Mouse (Mus musculus) CH12.LX (cell line): ENCODE measurements around the gene Pgam2. TPM values are rescaled to one million over a fixed set of nuclear protein-coding genes. Genes with fewer than 3 reads are reported as not detected.

ENCODE experiments used
- DNase-seq: peaks from one replicate; pipeline ENCODE4 v3.0.0-alpha.2; 2013; ENCODE audit errors: extremely low read depth
- H3K27ac ChIP-seq: 2 replicates; pipeline ENCODE4 v1.5.1; 2012; ENCODE audit warnings: low read depth, mild to moderate bottlenecking, control low read depth, moderate library complexity; ENCODE audit not compliant: insufficient read depth
- H3K27me3 ChIP-seq: replicated peaks from 2 replicates; pipeline ENCODE3; 2012; ENCODE audit warnings: inconsistent platforms
- H3K36me3 ChIP-seq, 2 experiments: replicated peaks in 1 of 2; 2 replicates each; pipeline versions ENCODE3 to v1.6.1; 2012; ENCODE audit warnings: inconsistent platforms in 1 of 2, low read length in 1 of 2, mild to moderate bottlenecking in 1 of 2, mixed read lengths in 1 of 2, moderate library complexity in 1 of 2; ENCODE audit not compliant: control insufficient read depth in 1 of 2, insufficient read depth in 1 of 2
- H3K4me1 ChIP-seq, 2 experiments: 2 replicates each; pipeline ENCODE4 v1.6.1; 2012; ENCODE audit warnings: inconsistent platforms in 1 of 2, moderate library complexity in 1 of 2; ENCODE audit not compliant: insufficient read depth in 2 of 2, control insufficient read depth in 1 of 2
- H3K4me2 ChIP-seq: 2 replicates; pipeline ENCODE4 v1.6.1; 2012; ENCODE audit warnings: low read depth, mild to moderate bottlenecking, control low read depth; ENCODE audit not compliant: poor library complexity, insufficient read depth, severe bottlenecking
- H3K4me3 ChIP-seq, 3 experiments: fragments of 150-350 bp in 1 of 3; sonication (generic) in 1 of 3; replicated peaks in 1 of 3; 2 replicates each; pipeline versions ENCODE3 to v1.5.1; 2011 to 2012; ENCODE audit warnings: low read depth in 2 of 3, low read length in 2 of 3, mild to moderate bottlenecking in 2 of 3, moderate library complexity in 2 of 3, control low read depth in 1 of 3, improper control_type of control experiment in 1 of 3, inconsistent platforms in 1 of 3, mixed read lengths in 1 of 3; ENCODE audit not compliant: poor library complexity in 1 of 3
- H3K79me2 ChIP-seq: replicated peaks from 2 replicates; pipeline ENCODE4 v1.6.1; 2012; ENCODE audit warnings: mild to moderate bottlenecking, moderate library complexity; ENCODE audit not compliant: control insufficient read depth, poor library complexity, insufficient read depth, severe bottlenecking; ENCODE audit errors: extremely low read depth
- H3K9ac ChIP-seq: 2 replicates; pipeline ENCODE4 v1.6.1; 2012; ENCODE audit warnings: low read depth, mild to moderate bottlenecking, control low read depth, moderate library complexity; ENCODE audit not compliant: insufficient read depth
- H3K9me3 ChIP-seq: replicated peaks from 2 replicates; pipeline ENCODE3; 2012; ENCODE audit warnings: low read length, inconsistent platforms, mixed read lengths
- BHLHE40 ChIP-seq: IDR thresholded peaks from 2 replicates; pipeline ENCODE4 v1.6.1; 2011; ENCODE audit warnings: mild to moderate bottlenecking, low read depth, low read length, improper control_type of control experiment
- E2F4 ChIP-seq: IDR thresholded peaks from 2 replicates; pipeline ENCODE4 v1.6.1; 2011; ENCODE audit warnings: low read depth, low read length, improper control_type of control experiment; ENCODE audit not compliant: insufficient replicate concordance
- EP300 ChIP-seq: IDR thresholded peaks from 2 replicates; pipeline ENCODE4 v1.6.1; 2011; ENCODE audit warnings: low read length, improper control_type of control experiment
- ETS1 ChIP-seq: conservative IDR thresholded peaks from 2 replicates; pipeline ENCODE4 v1.6.1; 2012; ENCODE audit warnings: low read depth, mild to moderate bottlenecking, inconsistent platforms, low read length, improper control_type of control experiment, moderate library complexity
- GABPA ChIP-seq: IDR thresholded peaks from 2 replicates; pipeline ENCODE4 v1.6.1; 2012; ENCODE audit warnings: low read depth, low read length, improper control_type of control experiment, inconsistent platforms; ENCODE audit not compliant: insufficient replicate concordance
- JUND ChIP-seq: conservative IDR thresholded peaks from 2 replicates; pipeline ENCODE4 v1.6.1; 2011; ENCODE audit warnings: low read depth, low read length, improper control_type of control experiment
- KAT2A ChIP-seq: IDR thresholded peaks from 2 replicates; pipeline ENCODE4 v1.6.1; 2012; ENCODE audit warnings: low read length, improper control_type of control experiment, inconsistent platforms; ENCODE audit not compliant: insufficient replicate concordance
- MAFK ChIP-seq: IDR thresholded peaks from 2 replicates; pipeline ENCODE4 v1.6.1; 2011; ENCODE audit warnings: low read length, improper control_type of control experiment; ENCODE audit not compliant: insufficient replicate concordance
- MAX ChIP-seq: IDR thresholded peaks from 2 replicates; pipeline ENCODE4 v1.6.1; 2011; ENCODE audit warnings: low read length, improper control_type of control experiment
- MAZ ChIP-seq: IDR thresholded peaks from 2 replicates; pipeline ENCODE4 v1.6.1; 2012; ENCODE audit warnings: low read depth, mild to moderate bottlenecking, inconsistent platforms, low read length, improper control_type of control experiment, moderate library complexity
- MEF2A ChIP-seq: IDR thresholded peaks from 2 replicates; pipeline ENCODE4 v1.6.1; 2014; ENCODE audit warnings: low read depth, mild to moderate bottlenecking, inconsistent platforms, low read length, improper control_type of control experiment, borderline replicate concordance
- MYC ChIP-seq: IDR thresholded peaks from 2 replicates; pipeline ENCODE4 v1.6.1; 2011; ENCODE audit warnings: low read depth, mild to moderate bottlenecking, improper control_type of control experiment, low read length
- NRF1 ChIP-seq: IDR thresholded peaks from 2 replicates; pipeline ENCODE4 v1.6.1; 2014; ENCODE audit warnings: low read depth, mild to moderate bottlenecking, inconsistent platforms, low read length, improper control_type of control experiment, moderate library complexity
- POLR2A ChIP-seq: IDR thresholded peaks from 2 replicates; pipeline ENCODE4 v1.6.1; 2011; ENCODE audit warnings: low read depth, mild to moderate bottlenecking, improper control_type of control experiment, low read length
- POLR2AphosphoS2 ChIP-seq: IDR thresholded peaks from 2 replicates; pipeline ENCODE4 v1.6.1; 2011; ENCODE audit warnings: low read depth, low read length, improper control_type of control experiment
- RAD21 ChIP-seq: IDR thresholded peaks from 2 replicates; pipeline ENCODE4 v1.6.1; 2011; ENCODE audit warnings: low read depth, mild to moderate bottlenecking, low read length, improper control_type of control experiment, moderate library complexity
- SMC3 ChIP-seq: IDR thresholded peaks from 2 replicates; pipeline ENCODE4 v1.6.1; 2011; ENCODE audit warnings: low read depth, low read length, improper control_type of control experiment
- TCF12 ChIP-seq: IDR thresholded peaks from 2 replicates; pipeline ENCODE4 v1.6.1; 2014; ENCODE audit warnings: low read depth, mild to moderate bottlenecking, inconsistent platforms, low read length, improper control_type of control experiment
- UBTF ChIP-seq: IDR thresholded peaks from 2 replicates; pipeline ENCODE4 v1.6.1; 2012; ENCODE audit warnings: low read depth, mild to moderate bottlenecking, inconsistent platforms, low read length, improper control_type of control experiment, moderate library complexity
- USF1 ChIP-seq: IDR thresholded peaks from 2 replicates; pipeline ENCODE4 v1.6.1; 2014; ENCODE audit warnings: low read depth, mild to moderate bottlenecking, inconsistent platforms, low read length, improper control_type of control experiment
- ZNF384 ChIP-seq: IDR thresholded peaks from 2 replicates; pipeline ENCODE4 v1.6.1; 2012; ENCODE audit warnings: low read depth, low read length, improper control_type of control experiment, inconsistent platforms
- dilution Hi-C: fragments of 300-500 bp; cut with MboI; formaldehyde crosslinking; loops from 2 replicates; pipeline ENCODE4 v1.14.3; 2020; ENCODE audit warnings: low sequenced_read_pairs; ENCODE audit not compliant: extremely low pct_unique_long_range_greater_than_20kb, extremely low pct_ligation_motif_present
- in situ Hi-C: fragments of 300-500 bp; cut with MboI; formaldehyde crosslinking; loops from 3 replicates; pipeline ENCODE4 v1.14.3; 2019; ENCODE audit warnings: low sequenced_read_pairs, low pct_ligation_motif_present, low pct_unique_long_range_greater_than_20kb, mixed read lengths
- polyA plus RNA-seq: library from polyadenylated mRNA; unstranded; fragments of >175 nt; gene quantifications from 2 replicates; pipeline ENCODE4 v1.2.1, GENCODE M21; 2012; ENCODE audit warnings: low read depth; ENCODE audit not compliant: insufficient read length
- total RNA-seq, 2 experiments: library from RNA; depleted of rRNA; stranded (reverse); fragments of 300-350 nt in 1 of 2; fragments of >200 nt in 1 of 2; gene quantifications; 2 replicates each; pipeline ENCODE4 v1.2.3; 2012 to 2014

Pgam2 gene
- total and polyA plus RNA-seq, 3 experiments, result 0.64 to 2.5 TPM; not detected in 1

GRCm38 (mm10) chr11:5788056-5789014 is 15.2 kb downstream of the Pgam2 start, which contains the start of gene Dbnl (continued):
- TF ChIP-seq BHLHE40, result peak; percentile 76
- TF ChIP-seq RAD21, result no peak
- no peak for TF ChIP-seq ZNF384
- TF ChIP-seq POLR2A, result peak; percentile 100
- peak; percentile 98 for TF ChIP-seq TCF12
- no peak for TF ChIP-seq JUND
- TF ChIP-seq SMC3, result no peak; the same call in 1 of the 2 replicates
- TF ChIP-seq MYC, result peak; percentile 77
- peak; percentile 97 for TF ChIP-seq POLR2AphosphoS2
- no peak for TF ChIP-seq MAFK
- TF ChIP-seq ETS1, result peak; percentile 55
- TF ChIP-seq USF1, result no peak
- peak; percentile 68 for TF ChIP-seq NRF1
- peak; percentile 84 for TF ChIP-seq UBTF
- TF ChIP-seq KAT2A, result peak; percentile 93; the same call in 1 of the 2 replicates
- TF ChIP-seq, all 38 proteins: peak for 24

GRCm38 (mm10) chr11:5787671-5788055 is 15.9 kb downstream of the Pgam2 start:
- TF ChIP-seq MAZ, result no peak
- TF ChIP-seq GABPA, result no peak
- TF ChIP-seq MAX, result no peak
- no peak for TF ChIP-seq JUND
- TF ChIP-seq USF1, result no peak
- TF ChIP-seq E2F4, result no peak
- TF ChIP-seq MEF2A, result no peak
- no peak for TF ChIP-seq EP300
- Histone ChIP-seq H3K27ac (peak overlapping the region; percentile 59), H3K27me3 (no peaks in the 10 kb centered on the region), H3K4me2 (peak overlapping the region; percentile 97), H3K4me3 (peak overlapping the region; percentile 72 to 99 (median 75)), H3K79me2 (peaks cover 22% of the 10 kb centered on the region), H3K9me3 (no peaks in the 10 kb centered on the region), H3K36me3 (peaks cover 14 to 35% of the 10 kb centered on the region in 2 experiments), H3K9ac (peak overlapping the region; percentile 97), H3K4me1 (peaks cover 12 to 41% of the 10 kb centered on the region in 2 experiments)
- no peak for DNase-seq
- in situ Hi-C loops, result loop anchor here (10.0 kb wide), 1 partner anchor 303 kb away; no protein-coding TSS in a partner anchor
- dilution Hi-C loops, result no loop called here
